Mouse (Mus musculus): ENCODE data around the gene Olfr921.

Olfr921 gene

GRCm38 (mm10) chr9:38772768-38773167 is at the start of gene Olfr921:
TSS of gene Olfr921 (plus strand) at chr9:38773068.
- DNase-seq (ENCODE audit: low spot score in 2 of 2) = no peak

GRCm38 (mm10) chr9:38724044-38724443 is 48.8 kb upstream of the Olfr921 start:
- DNase-seq (ENCODE audit: low spot score in 2 of 2) = no peak

- no peak for DNase-seq (ENCODE audit: low spot score in 2 of 2)
These were observed 44.6 kb upstream of the Olfr921 start for GRCm38 (mm10) chr9:38728218-38728617.

GRCm38 (mm10) chr9:38741408-38741807 is 31.5 kb upstream of the Olfr921 start:
- DNase-seq (ENCODE audit: low spot score in 2 of 2) = no peak

GRCm38 (mm10) chr9:38744619-38745315 is 28.1 kb upstream of the Olfr921 start:
- no peak for DNase-seq (ENCODE audit: low spot score in 2 of 2)

- no peak for DNase-seq (ENCODE audit: low spot score in 2 of 2)
These were observed 20.9 kb upstream of the Olfr921 start, which contains the start of gene Olfr920 for GRCm38 (mm10) chr9:38751999-38752398. TSS of gene Olfr920 (plus strand) at chr9:38752299.

GRCm38 (mm10) chr9:38792689-38793088 is 19.8 kb downstream of the Olfr921 start:
- no peak for DNase-seq (ENCODE audit: low spot score in 2 of 2)

- DNase-seq (ENCODE audit: low spot score in 2 of 2) = no peak
These were observed 32.8 kb downstream of the Olfr921 start for GRCm38 (mm10) chr9:38805696-38806095.

GRCm38 (mm10) chr9:38814314-38814713 is 41.4 kb downstream of the Olfr921 start, which contains the start of gene Olfr922:
TSS of gene Olfr922 (plus strand) at chr9:38814614.
- DNase-seq (ENCODE audit: low spot score in 2 of 2) = no peak

GRCm38 (mm10) chr9:38815458-38815986 is 42.7 kb downstream of the Olfr921 start:
- DNase-seq (ENCODE audit: low spot score in 2 of 2) = no peak

GRCm38 (mm10) chr9:38826245-38826644 is 53.4 kb downstream of the Olfr921 start, which contains the start of gene Olfr923:
TSS of gene Olfr923 (plus strand) at chr9:38826545.
- DNase-seq (ENCODE audit: low spot score in 2 of 2) = no peak
